ENCODE assay signal across 11 mouse cellular contexts in genomic region chr2:134642377-134642776, GRCm38 (mm10). TPM values are rescaled to one million over a fixed set of nuclear protein-coding genes. Genes with fewer than 3 reads are reported as not detected.
DNase-seq lines count a peak whose midpoint lies in the region; ATAC-seq and TF ChIP-seq lines count a peak whose summit lies in the region.
"Had no signal": no experiment of that assay in that cellular context is flagged by ENCODE, and none has a peak within 500 bp of the region (broad histone marks: within the 10 kb centered on the region; RNA-seq: fewer than 3 reads in every experiment).

No protein-coding gene starts in this region.

- peak overlapping the region; percentile 40 for H3K4me2 ChIP-seq in heart, embryonic 16.5 days (ENCODE audit: low read depth, low read length)
- peak overlapping the region; percentile 56 for H3K4me2 ChIP-seq in hindbrain, embryonic 14.5 days (replicated peaks)
- peak overlapping the region; percentile 69 for H3K4me2 ChIP-seq in midbrain, embryonic 15.5 days

- no peaks in the 10 kb centered on the region for H3K27me3 ChIP-seq in heart, embryonic 16.5 days (ENCODE audit: control insufficient read depth, insufficient read depth, low read length)
- H3K27me3 ChIP-seq in hindbrain, embryonic 14.5 days (ENCODE audit: control insufficient read depth, insufficient read depth, low read length): no peaks in the 10 kb centered on the region
- H3K27me3 ChIP-seq in midbrain, embryonic 15.5 days (replicated peaks): no peaks in the 10 kb centered on the region
- no peaks in the 10 kb centered on the region for H3K27me3 ChIP-seq in thymus, adult 2 months (ENCODE audit: control insufficient read depth, insufficient read depth, low read length)

- H3K27ac ChIP-seq in heart, embryonic 16.5 days (ENCODE audit: low read length): peak overlapping the region; percentile 10; the same call in 1 of the 2 replicates
- no peak overlapping the region for H3K27ac ChIP-seq in cortical plate, adult 2 months (ENCODE audit: insufficient read depth, low read length)
- peak overlapping the region; percentile 100 for H3K27ac ChIP-seq in hindbrain, embryonic 14.5 days
- H3K27ac ChIP-seq in midbrain, embryonic 15.5 days: peak overlapping the region; percentile 55
- H3K27ac ChIP-seq in thymus, adult 2 months (ENCODE audit: control insufficient read depth, insufficient read depth, low read length): no peak overlapping the region

- H3K9me3 ChIP-seq in heart, embryonic 16.5 days (replicated peaks; ENCODE audit: control insufficient read depth, low read length): no peaks in the 10 kb centered on the region
- no peaks in the 10 kb centered on the region for H3K9me3 ChIP-seq in hindbrain, embryonic 14.5 days (ENCODE audit: control insufficient read depth, low read length)
- no peaks in the 10 kb centered on the region for H3K9me3 ChIP-seq in midbrain, embryonic 15.5 days

- H3K9ac ChIP-seq in heart, embryonic 16.5 days (ENCODE audit: low read length): no peak overlapping the region; the same call in 1 of the 2 replicates
- peak overlapping the region; percentile 95 for H3K9ac ChIP-seq in hindbrain, embryonic 14.5 days
- H3K9ac ChIP-seq in midbrain, embryonic 15.5 days: peak overlapping the region; percentile 81

- H3K4me1 ChIP-seq in heart, embryonic 16.5 days (ENCODE audit: control insufficient read depth, insufficient read depth, low read length): peaks cover 16% of the 10 kb centered on the region
- peaks cover 6% of the 10 kb centered on the region for H3K4me1 ChIP-seq in cortical plate, adult 2 months (ENCODE audit: control insufficient read depth, insufficient read depth, low read length)
- H3K4me1 ChIP-seq in hindbrain, embryonic 14.5 days (replicated peaks; ENCODE audit: control insufficient read depth, insufficient read depth, low read length): peaks cover 39% of the 10 kb centered on the region
- peaks cover 42% of the 10 kb centered on the region for H3K4me1 ChIP-seq in midbrain, embryonic 15.5 days
- no peaks in the 10 kb centered on the region for H3K4me1 ChIP-seq in thymus, adult 2 months (replicated peaks; ENCODE audit: control insufficient read depth, insufficient read depth, low read length)

- ATAC-seq in heart, embryonic 16.5 days (replicated peaks; ENCODE audit: extremely low read depth, insufficient read depth, low FRiP score): no peak
- ATAC-seq in hindbrain, embryonic 14.5 days (ENCODE audit: low FRiP score): no peak
- ATAC-seq in midbrain, embryonic 15.5 days (replicated peaks): no peak

- TF ChIP-seq CTCF in cortical plate, adult 2 months (IDR thresholded peaks at IDR 0.05; ENCODE audit: extremely low read depth, insufficient read depth, low read length): no peak
- TF ChIP-seq CTCF in thymus, adult 2 months (IDR thresholded peaks at IDR 0.05; ENCODE audit: borderline replicate concordance, control insufficient read depth, extremely low read depth, insufficient read depth, low read length, poor library complexity): no peak

- no peak overlapping the region for H3K4me3 ChIP-seq in heart, embryonic 16.5 days (ENCODE audit: low read length)
- H3K4me3 ChIP-seq in cortical plate, adult 2 months (ENCODE audit: insufficient read depth, low read length): peak overlapping the region; percentile 65
- H3K4me3 ChIP-seq in hindbrain, embryonic 14.5 days (replicated peaks; ENCODE audit: low read length): peak overlapping the region; percentile 84
- peak overlapping the region; percentile 64 for H3K4me3 ChIP-seq in midbrain, embryonic 15.5 days
- no peak overlapping the region for H3K4me3 ChIP-seq in thymus, adult 2 months (ENCODE audit: control insufficient read depth, insufficient read depth, low read length)

- no peak for TF ChIP-seq POLR2A in cortical plate, adult 2 months (IDR thresholded peaks at IDR 0.05; ENCODE audit: extremely low read depth, insufficient read depth, low read length)
- TF ChIP-seq POLR2A in thymus, adult 2 months (IDR thresholded peaks at IDR 0.05; ENCODE audit: control insufficient read depth, extremely low read depth, insufficient read depth, low read length, poor library complexity): no peak

- DNase-seq in heart, adult 8-10 months (ENCODE audit: low spot score): no peak
- no peak for DNase-seq in hindbrain, embryonic 14.5 days (ENCODE audit: low spot score)
- no peak for DNase-seq in T-cell, adult 2 months (ENCODE audit: low spot score)
- DNase-seq in thymus, adult 2 months: no peak
- DNase-seq in thymus, postnatal 4 days: no peak
- DNase-seq: adrenal gland, adult 2 months; cerebellum, adult 9-11 months; heart, adult 11 months had no signal

- H3K36me3 ChIP-seq in heart, embryonic 16.5 days (ENCODE audit: control insufficient read depth, insufficient read depth): peaks cover 3% of the 10 kb centered on the region
- H3K36me3 ChIP-seq in hindbrain, embryonic 14.5 days (replicated peaks; ENCODE audit: control insufficient read depth, insufficient read depth): peaks cover 7% of the 10 kb centered on the region
- no peaks in the 10 kb centered on the region; the same call in 1 of the 2 replicates for H3K36me3 ChIP-seq in midbrain, embryonic 15.5 days (replicated peaks)
- H3K36me3 ChIP-seq in thymus, adult 2 months (ENCODE audit: control insufficient read depth, insufficient read depth, low read length): no peaks in the 10 kb centered on the region; the same call in 1 of the 2 replicates

RNA-seq across cellular contexts. Expression of gene Tmx4, which starts 1.6 kb away (rescaled TPM):
- polyA plus RNA-seq in heart, embryonic 16.5 days (2015; fragmentation: Nextera tagmentation; extraction: Ambion mirVana): 35.7 and 40.8 TPM in 2 replicates
- total RNA-seq in heart, adult 8-10 months (2022): 10 to 100 TPM; 52.5 to 65.2 (median 56.1) TPM
- polyA plus RNA-seq in cortical plate, adult 2 months (2012; rRNA removed): 64.6 and 69.9 TPM in 2 replicates
- polyA plus RNA-seq in hindbrain, embryonic 14.5 days (2014; fragmentation: Nextera tagmentation; extraction: Ambion mirVana): 142 and 147 TPM in 2 replicates
- polyA plus RNA-seq in midbrain, embryonic 15.5 days (2015; fragmentation: Nextera tagmentation; extraction: Ambion mirVana): 116 and 136 TPM in 2 replicates
- 4.7 and 5.0 TPM in 2 replicates for polyA plus RNA-seq in thymus, adult 2 months (2012; rRNA removed)

Comparison
In these comparisons a context has a peak if more than half of its experiments do, and no peak if none do; other contexts are left out.
1. H3K27ac ChIP-seq: peak in heart, embryonic 16.5 days (single experiment), hindbrain, embryonic 14.5 days (single experiment) and midbrain, embryonic 15.5 days (single experiment); none in cortical plate, adult 2 months (single experiment) and thymus, adult 2 months (single experiment).
2. H3K4me3 ChIP-seq: peak in cortical plate, adult 2 months (single experiment), hindbrain, embryonic 14.5 days (single experiment) and midbrain, embryonic 15.5 days (single experiment); none in heart, embryonic 16.5 days (single experiment) and thymus, adult 2 months (single experiment).
3. Peak in every context shown above with its lines, with median percentiles within 50 percentile points of each other: H3K4me2 ChIP-seq.